Mouse (Mus musculus): ENCODE results near the gene Wfdc13.

DNA sequence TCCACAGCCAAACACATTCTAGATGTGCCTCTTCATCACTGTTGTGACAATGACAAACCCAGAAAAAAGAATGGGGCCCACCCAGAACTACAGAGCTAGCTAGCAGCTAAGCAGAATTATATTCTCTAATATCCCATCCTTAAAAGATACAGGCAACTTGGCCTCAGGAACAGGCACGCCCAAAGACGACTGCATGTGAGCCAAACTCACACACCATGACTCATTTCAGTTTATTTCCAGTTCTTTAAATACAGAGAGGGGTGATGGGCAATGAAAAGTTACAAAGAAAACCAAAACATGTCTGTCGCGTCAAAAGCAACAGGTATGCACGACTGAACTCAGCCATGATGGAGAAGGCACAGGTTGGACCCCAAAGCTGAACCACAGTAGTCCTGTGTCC, 50.5 kb downstream of the Wfdc13 start:
- no peak for TF ChIP-seq CTCF (IDR thresholded peaks at IDR 0.05; ENCODE audit: extremely low read depth, insufficient read depth, low read length)
- TF ChIP-seq POLR2A (IDR thresholded peaks at IDR 0.05; ENCODE audit: extremely low read depth, insufficient read depth, low read length), result no peak

Measured in cortical plate, adult 2 months (tissue).